Mouse (Mus musculus): ENCODE measurements around the gene Arhgef25.

GRCm38 (mm10) chr10:127236541-127236940 is 46.7 kb upstream of the Arhgef25 start:
- TF ChIP-seq CTCF (IDR thresholded peaks at IDR 0.05; ENCODE audit: control insufficient read depth, insufficient read depth, insufficient read length) (no peak), USF1 (IDR thresholded peaks at IDR 0.05; ENCODE audit: low read depth) (no peak), MYOG (IDR thresholded peaks at IDR 0.05; ENCODE audit: control insufficient read depth, extremely low read depth, insufficient read length) (no peak)
